Mouse (Mus musculus) thymus, adult 2 months (tissue): ENCODE results near the gene Nme6. TPM values are rescaled to one million over a fixed set of nuclear protein-coding genes. Genes with fewer than 3 reads are reported as not detected.

Experiments used
- DNase-seq: peaks from one replicate; pipeline ENCODE4 v3.0.0; 2021
- H3K27ac ChIP-seq: fragments of 200-500 bp; 2 replicates; pipeline ENCODE4 v1.5.1; 2012; ENCODE audit warnings: low read length, control low read depth; ENCODE audit not compliant: control insufficient read depth, insufficient read depth
- H3K27me3 ChIP-seq: fragments of 200-500 bp; 2 replicates; pipeline ENCODE4 v1.6.1; 2012; ENCODE audit warnings: mild to moderate bottlenecking, low read length, moderate library complexity, mixed read lengths; ENCODE audit not compliant: control insufficient read depth, insufficient read depth
- H3K36me3 ChIP-seq: fragments of 200-500 bp; 2 replicates; pipeline ENCODE4 v1.6.1; 2012; ENCODE audit warnings: mild to moderate bottlenecking, low read length, moderate library complexity; ENCODE audit not compliant: control insufficient read depth, insufficient read depth
- H3K4me1 ChIP-seq: fragments of 200-500 bp; replicated peaks from 2 replicates; pipeline ENCODE4 v1.6.1; 2012; ENCODE audit warnings: low read length; ENCODE audit not compliant: control insufficient read depth, insufficient read depth
- H3K4me3 ChIP-seq: fragments of 200-500 bp; 2 replicates; pipeline ENCODE4 v1.5.1; 2012; ENCODE audit warnings: mild to moderate bottlenecking, low read length, control low read depth, moderate library complexity; ENCODE audit not compliant: control insufficient read depth, insufficient read depth
- CTCF ChIP-seq: fragments of 200-500 bp; IDR thresholded peaks from 2 replicates; pipeline ENCODE4 v1.5.1; 2012; ENCODE audit warnings: mild to moderate bottlenecking, control low read depth, low read length, moderate library complexity, borderline replicate concordance; ENCODE audit not compliant: control insufficient read depth, poor library complexity, insufficient read depth; ENCODE audit errors: extremely low read depth
- POLR2A ChIP-seq: fragments of 200-500 bp; IDR thresholded peaks from 2 replicates; pipeline ENCODE4 v1.6.1; 2012; ENCODE audit warnings: mild to moderate bottlenecking, low read length, control low read depth, moderate library complexity; ENCODE audit not compliant: control insufficient read depth, poor library complexity, insufficient read depth; ENCODE audit errors: extremely low read depth
- WGBS: fragments of 180-500 bp; shearing (Covaris S2); methylation state at CpG from one replicate; pipeline ENCODE4 v1.1.7; 2018; 5-methylcytosine and 5-hydroxymethylcytosine counted together
- polyA plus RNA-seq: library from polyadenylated mRNA; depleted of rRNA; stranded (reverse); fragments of >200 nt; gene quantifications from 2 replicates; pipeline ENCODE4 v1.2.3, GENCODE M21; 2012

Nme6 gene
- polyA plus RNA-seq, 1 experiment: 21.3 TPM

DNA sequence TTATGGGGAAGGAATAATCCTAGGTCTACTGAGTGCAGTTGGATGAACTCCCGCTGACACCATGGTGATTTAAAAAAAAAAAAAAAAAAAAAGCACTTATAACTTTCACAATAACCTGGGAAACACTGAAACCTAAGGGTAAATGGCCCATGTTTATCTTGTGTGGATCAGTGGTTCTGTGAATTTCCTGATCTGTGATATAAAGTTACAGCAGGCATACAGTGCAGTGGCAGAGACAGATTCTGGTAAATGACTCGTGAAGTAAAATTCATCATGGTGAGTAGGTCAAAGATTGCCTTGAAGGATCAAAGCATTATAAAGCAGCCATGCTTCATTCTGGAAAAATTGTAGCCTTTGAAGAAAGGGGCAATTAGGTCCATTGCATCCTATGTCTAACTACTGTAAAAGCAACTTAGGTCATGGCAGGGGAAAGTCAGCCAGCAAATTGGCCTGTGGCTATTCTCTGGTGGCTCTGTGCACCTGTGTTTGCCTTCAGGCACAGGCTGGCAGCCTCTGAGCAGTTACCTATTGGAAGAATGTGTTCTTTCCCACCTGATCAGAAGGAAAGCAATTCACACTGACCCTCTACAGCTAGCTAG lies 25.8 kb upstream of the Nme6 start:
- Histone ChIP-seq H3K27ac (no peak overlapping the region), H3K27me3 (no peaks in the 10 kb centered on the region), H3K36me3 (no peaks in the 10 kb centered on the region), H3K4me1 (no peaks in the 10 kb centered on the region), H3K4me3 (no peak overlapping the region)
- DNase-seq: no peak
- no peak for TF ChIP-seq POLR2A
- no peak for TF ChIP-seq CTCF
- 84% methylated on average over 2 of the region's 2 CpGs for WGBS

DNA sequence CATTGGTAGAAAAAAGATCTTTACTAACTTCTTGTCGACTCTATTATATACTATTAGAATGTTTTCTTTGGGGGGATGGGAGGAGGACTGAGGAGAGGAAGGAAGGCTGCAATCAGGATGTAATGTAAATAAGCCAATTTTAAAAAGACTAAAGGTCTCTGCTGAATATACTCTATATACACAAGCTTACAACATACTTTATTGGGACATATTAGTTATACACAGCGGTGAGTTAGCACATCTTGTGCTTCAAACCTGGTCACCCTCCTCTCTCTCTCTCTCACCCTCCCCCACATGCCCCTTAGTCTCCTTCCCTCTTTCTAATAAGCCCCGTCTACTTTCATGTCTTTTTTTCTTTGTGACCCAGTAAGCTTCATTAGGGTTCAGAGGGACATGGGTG lies 24.7 kb upstream of the Nme6 start:
- WGBS: 39% methylated on average over 3 of the region's 3 CpGs

DNA sequence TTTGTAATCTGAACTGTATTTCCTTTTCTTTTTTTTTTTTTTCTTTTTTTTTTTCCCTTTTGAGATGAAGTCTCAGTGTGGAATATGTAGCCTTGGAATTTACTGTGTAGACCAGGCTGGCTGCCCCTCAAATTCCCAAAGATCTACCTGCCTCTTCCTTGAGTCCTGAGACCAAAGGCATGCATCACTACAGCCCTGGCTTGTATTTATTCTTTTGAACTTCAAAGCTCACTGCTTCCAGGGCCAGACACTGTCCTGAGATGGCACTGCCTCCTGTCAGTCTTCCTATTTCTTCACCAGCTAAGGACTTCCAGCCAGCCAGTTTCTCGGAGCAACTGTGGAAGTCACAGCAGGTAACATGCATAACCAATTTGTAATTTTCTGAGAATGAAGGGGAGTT lies 20.6 kb upstream of the Nme6 start, which contains the start of gene Spink8:
Gene Spink8, plus strand, starts transcription at position 301 of the 400 bp plus-strand sequence.
- no peak for DNase-seq
- 98% methylated on average over 1 of the region's 1 CpGs for WGBS
- H3K4me1 ChIP-seq: no peaks in the 10 kb centered on the region

More for the DNA sequence above, 24.7 kb upstream of the Nme6 start:
- H3K27me3 ChIP-seq: no peaks in the 10 kb centered on the region
- H3K4me3 ChIP-seq: no peak overlapping the region
- no peaks in the 10 kb centered on the region for H3K4me1 ChIP-seq
- no peaks in the 10 kb centered on the region for H3K36me3 ChIP-seq
- TF ChIP-seq CTCF: no peak
- TF ChIP-seq POLR2A: no peak
- DNase-seq: no peak
- no peak overlapping the region for H3K27ac ChIP-seq

DNA sequence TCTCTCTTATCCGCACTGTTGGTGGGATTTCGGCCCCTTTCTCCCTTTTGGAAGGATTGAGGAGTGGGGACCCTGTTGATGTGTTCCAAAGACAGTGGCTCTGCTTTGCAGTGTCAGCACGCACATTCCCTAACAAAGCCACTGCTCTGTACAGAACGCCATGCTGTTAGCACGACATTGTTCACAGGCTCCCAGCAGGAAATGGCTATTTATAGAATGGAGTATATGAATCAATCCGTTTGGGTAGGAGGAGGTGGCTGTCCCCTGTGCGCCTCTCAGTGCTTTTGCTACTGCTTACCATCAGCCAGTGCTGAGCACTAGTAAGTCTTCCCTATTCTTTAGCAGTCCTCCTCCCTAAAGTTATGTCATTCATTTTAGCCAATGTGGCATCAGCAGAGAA lies 19.1 kb upstream of the Nme6 start:
- no peak for TF ChIP-seq POLR2A
- TF ChIP-seq CTCF: no peak
- Histone ChIP-seq H3K27me3 (no peaks in the 10 kb centered on the region), H3K4me1 (no peaks in the 10 kb centered on the region)

More for the DNA sequence above, 20.6 kb upstream of the Nme6 start, which contains the start of gene Spink8:
- Histone ChIP-seq H3K36me3 (no peaks in the 10 kb centered on the region), H3K27ac (no peak within 1 kb of the TSS), H3K4me3 (no peak within 1 kb of the TSS), H3K27me3 (no peaks in the 10 kb centered on the region)
- TF ChIP-seq POLR2A (no peak), CTCF (no peak)

DNA sequence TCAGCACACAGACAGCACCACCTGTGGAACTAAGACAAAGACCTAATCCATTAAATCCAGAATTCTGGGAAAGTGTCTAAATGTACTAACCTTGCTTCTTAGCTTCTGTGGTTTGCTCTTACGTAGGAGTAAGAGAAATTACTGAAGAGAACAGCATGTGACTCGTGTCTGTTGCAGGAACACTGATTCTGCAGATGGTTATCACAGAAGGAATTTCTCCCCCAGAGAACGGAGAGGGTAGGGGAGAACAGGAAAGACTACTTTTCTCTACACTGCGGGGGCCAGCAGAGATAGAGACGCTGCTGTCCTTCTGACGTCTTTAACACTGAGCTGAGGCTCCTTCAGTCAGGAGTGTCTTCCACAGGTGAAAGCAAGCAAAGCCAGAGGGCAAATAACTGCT lies 16.2 kb upstream of the Nme6 start:
- TF ChIP-seq CTCF: no peak
- TF ChIP-seq POLR2A: no peak
- no peak overlapping the region for H3K4me3 ChIP-seq
- no peaks in the 10 kb centered on the region for H3K4me1 ChIP-seq
- no peaks in the 10 kb centered on the region for H3K36me3 ChIP-seq
- 41% methylated on average over 6 of the region's 6 CpGs for WGBS
- H3K27me3 ChIP-seq: no peaks in the 10 kb centered on the region
- no peak for DNase-seq
- H3K27ac ChIP-seq: no peak overlapping the region

More for the DNA sequence above, 19.1 kb upstream of the Nme6 start:
- H3K4me3 ChIP-seq: no peak overlapping the region
- H3K36me3 ChIP-seq: no peaks in the 10 kb centered on the region
- no peak for DNase-seq
- H3K27ac ChIP-seq: no peak overlapping the region
- WGBS: 43% methylated on average over 7 of the region's 7 CpGs

DNA sequence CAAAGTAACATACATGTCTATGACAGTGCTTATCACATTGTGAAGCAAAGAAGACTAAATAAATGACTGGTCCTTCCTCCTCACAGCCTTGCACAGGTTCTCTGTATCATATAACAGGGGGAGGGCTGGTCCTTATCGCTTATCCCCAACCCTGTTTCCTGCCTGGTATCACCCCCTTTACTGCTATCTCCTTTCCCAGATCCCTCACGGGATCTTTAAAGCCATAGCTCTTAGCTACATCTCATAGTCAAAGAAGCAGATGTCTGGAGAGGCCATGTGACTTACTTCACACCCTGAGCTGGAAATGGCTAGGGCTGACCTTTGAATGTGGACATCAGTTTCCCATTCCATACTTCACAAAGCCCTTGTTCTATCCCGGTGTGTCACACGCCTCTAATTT lies 6.8 kb upstream of the Nme6 start:
- Histone ChIP-seq H3K4me1 (no peaks in the 10 kb centered on the region), H3K4me3 (no peak overlapping the region), H3K27me3 (no peaks in the 10 kb centered on the region), H3K36me3 (no peaks in the 10 kb centered on the region), H3K27ac (no peak overlapping the region)
- 47% methylated on average over 4 of the region's 4 CpGs for WGBS
- DNase-seq: no peak
- TF ChIP-seq POLR2A (no peak), CTCF (no peak)

DNA sequence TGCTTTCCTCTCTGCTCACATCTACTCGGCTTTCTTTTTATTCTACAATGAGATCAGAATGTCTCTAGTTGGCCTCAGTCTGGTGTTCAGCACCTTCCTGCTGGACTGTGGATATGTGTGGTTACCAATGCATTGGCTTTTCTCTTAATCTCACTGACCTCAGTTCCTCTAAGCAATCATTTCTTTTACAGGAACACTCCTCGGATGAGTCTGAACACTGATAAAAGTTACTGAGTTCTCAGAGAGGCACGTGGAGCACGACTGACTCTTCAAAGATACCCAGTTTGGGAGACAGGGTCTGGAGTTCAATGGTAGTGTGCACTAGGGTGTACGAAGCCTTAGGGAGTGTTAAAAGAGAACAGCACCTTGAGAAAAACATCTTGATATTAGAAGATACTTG lies 6.4 kb upstream of the Nme6 start:
- Histone ChIP-seq H3K36me3 (no peaks in the 10 kb centered on the region), H3K4me1 (no peaks in the 10 kb centered on the region), H3K27ac (no peak overlapping the region), H3K27me3 (no peaks in the 10 kb centered on the region), H3K4me3 (no peak overlapping the region)
- DNase-seq: no peak
- TF ChIP-seq POLR2A (no peak), CTCF (no peak)
- WGBS: 58% methylated on average over 5 of the region's 5 CpGs
